Mouse (Mus musculus) midbrain, embryonic 15.5 days (tissue): ENCODE data around the gene Insl3. TPM values are rescaled to one million over a fixed set of nuclear protein-coding genes. Genes with fewer than 3 reads are reported as not detected.

Source experiments
- polyA plus RNA-seq: library from polyadenylated mRNA; unstranded; fragments of >200 nt; fragmentation: Nextera tagmentation; extraction: Ambion mirVana; gene quantifications from 2 replicates; pipeline ENCODE4 v1.2.1, GENCODE M21; 2015

The Insl3 gene
- polyA plus RNA-seq, 1 experiment from 2014 or later, result 0.37 TPM

Other genes starting within 250 kb of the Insl3 start
- gene Abhd8, start 225.6 kb upstream of the Insl3 start, polyA plus RNA-seq, result 188 and 206 TPM in 2 replicates
- gene Mrpl34, start 224.3 kb upstream of the Insl3 start, polyA plus RNA-seq, result 173 and 174 TPM in 2 replicates
- gene Dda1, start 220.0 kb upstream of the Insl3 start, polyA plus RNA-seq, result 240 and 242 TPM in 2 replicates
- 9.6 and 10.9 TPM in 2 replicates for gene Ano8, start 203.3 kb upstream of the Insl3 start, polyA plus RNA-seq
- gene Gtpbp3, start 201.1 kb upstream of the Insl3 start, polyA plus RNA-seq, result 12.0 and 13.9 TPM in 2 replicates
- 5.2 and 5.6 TPM in 2 replicates for gene Plvap, start 177.5 kb upstream of the Insl3 start, polyA plus RNA-seq
- 0.09 and 0.15 TPM in 2 replicates for gene Ccdc194, start 163.5 kb upstream of the Insl3 start, polyA plus RNA-seq
- gene Bst2, start 151.8 kb upstream of the Insl3 start, polyA plus RNA-seq, result 11.5 and 18.0 TPM in 2 replicates
- gene Mvb12a, start 146.3 kb upstream of the Insl3 start, polyA plus RNA-seq, result 61.6 and 62.2 TPM in 2 replicates
- 0.13 TPM in 1 of 2 replicates, not detected in the other for gene Tmem221, start 130.3 kb upstream of the Insl3 start, polyA plus RNA-seq
- 0.08 TPM in 1 of 2 replicates, not detected in the other for gene Nxnl1, start 122.6 kb upstream of the Insl3 start, polyA plus RNA-seq
- gene Slc27a1, start 120.3 kb upstream of the Insl3 start, polyA plus RNA-seq, result 66.9 and 67.4 TPM in 2 replicates
- gene Pgls, start 97.0 kb upstream of the Insl3 start, polyA plus RNA-seq, result 217 and 221 TPM in 2 replicates
- 9.3 and 9.4 TPM in 2 replicates for gene Fam129c, start 91.6 kb upstream of the Insl3 start, polyA plus RNA-seq
- gene Colgalt1, start 78.2 kb upstream of the Insl3 start, polyA plus RNA-seq, result 70.5 and 74.5 TPM in 2 replicates
- gene Unc13a, start 17.5 kb upstream of the Insl3 start, polyA plus RNA-seq, result 26.9 and 27.4 TPM in 2 replicates
- 5.2 and 5.8 TPM in 2 replicates for gene Jak3, start 12.9 kb upstream of the Insl3 start, polyA plus RNA-seq
- gene B3gnt3, start 12.6 kb downstream of the Insl3 start, polyA plus RNA-seq, result 0.27 and 0.36 TPM in 2 replicates
- gene Fcho1, start 36.5 kb downstream of the Insl3 start, polyA plus RNA-seq, result 96.0 and 102 TPM in 2 replicates
- 9.3 and 9.6 TPM in 2 replicates for gene Zfp709, start 192.8 kb downstream of the Insl3 start, polyA plus RNA-seq
- gene Zfp882, start 219.4 kb downstream of the Insl3 start, polyA plus RNA-seq, result 21.1 and 21.8 TPM in 2 replicates
- gene Zfp617, start 219.4 kb downstream of the Insl3 start, polyA plus RNA-seq, result 36.0 TPM in 2 replicates